Mouse (Mus musculus) spleen, adult 2 months (tissue): ENCODE data around the gene Bcap29. TPM values are rescaled to one million over a fixed set of nuclear protein-coding genes. Genes with fewer than 3 reads are reported as not detected.

ENCODE experiments used
- DNase-seq, 2 experiments: peaks; one replicate each; pipeline versions ENCODE4 v3.0.0 to v3.0.0-alpha.2; 2012 to 2021; ENCODE audit warnings: low spot score in 2 of 2, low read depth in 1 of 2
- H3K27ac ChIP-seq: fragments of 200-500 bp; 2 replicates; pipeline ENCODE4 v1.5.1; 2012; ENCODE audit warnings: low read length, inconsistent platforms; ENCODE audit not compliant: insufficient read depth
- H3K27me3 ChIP-seq: fragments of 200-500 bp; 2 replicates; pipeline ENCODE4 v1.6.1; 2012; ENCODE audit warnings: mild to moderate bottlenecking, moderate library complexity, low read length, inconsistent platforms; ENCODE audit not compliant: control insufficient read depth, insufficient read depth
- H3K36me3 ChIP-seq: fragments of 200-500 bp; 2 replicates; pipeline ENCODE4 v1.6.1; 2012; ENCODE audit warnings: mild to moderate bottlenecking, low read length, inconsistent platforms; ENCODE audit not compliant: control insufficient read depth, insufficient read depth
- H3K4me1 ChIP-seq: fragments of 200-500 bp; 2 replicates; pipeline ENCODE4 v1.6.1; 2011; ENCODE audit warnings: inconsistent platforms; ENCODE audit not compliant: control insufficient read depth, insufficient read depth, insufficient read length
- H3K4me3 ChIP-seq: fragments of 200-500 bp; 2 replicates; pipeline ENCODE4 v1.5.1; 2011; ENCODE audit warnings: mild to moderate bottlenecking, inconsistent platforms; ENCODE audit not compliant: insufficient read depth, insufficient read length; ENCODE audit errors: extremely low read depth
- CTCF ChIP-seq: fragments of 200-500 bp; IDR thresholded peaks from 2 replicates; pipeline ENCODE4 v1.5.1; 2011; ENCODE audit warnings: mild to moderate bottlenecking, inconsistent platforms; ENCODE audit not compliant: insufficient read depth, insufficient read length, insufficient replicate concordance; ENCODE audit errors: extremely low read depth
- POLR2A ChIP-seq: fragments of 200-500 bp; IDR thresholded peaks from 2 replicates; pipeline ENCODE4 v1.6.1; 2011; ENCODE audit warnings: low read depth, low read length, inconsistent platforms
- WGBS: fragments of 180-500 bp; shearing (Covaris S2); methylation state at CpG from one replicate; pipeline ENCODE4 v1.1.7; 2018; 5-methylcytosine and 5-hydroxymethylcytosine counted together
- polyA plus RNA-seq: library from polyadenylated mRNA; depleted of rRNA; stranded (reverse); fragments of >200 nt; gene quantifications from 2 replicates; pipeline ENCODE4 v1.2.3, GENCODE M21; 2012

Gene Bcap29
- polyA plus RNA-seq, 1 experiment, result 1.6 TPM

- no peak overlapping the region for H3K4me3 ChIP-seq
- 95% methylated on average over 3 of the region's 3 CpGs for WGBS
- no peak for DNase-seq
- no peak for TF ChIP-seq CTCF
- no peak for TF ChIP-seq POLR2A
- H3K4me1 ChIP-seq, result no peaks in the 10 kb centered on the region
- H3K27me3 ChIP-seq, result no peaks in the 10 kb centered on the region; the same call in 1 of the 2 replicates
- no peak overlapping the region for H3K27ac ChIP-seq
- H3K36me3 ChIP-seq, result peaks cover 2% of the 10 kb centered on the region
Measured at GRCm38 (mm10) chr12:31604894-31605293, 29.6 kb downstream of the Bcap29 start.

GRCm38 (mm10) chr12:31603586-31603985 lies 30.9 kb downstream of the Bcap29 start:
- DNase-seq, result no peak
- Histone ChIP-seq H3K4me1 (no peaks in the 10 kb centered on the region), H3K4me3 (no peak overlapping the region), H3K27ac (no peak overlapping the region), H3K27me3 (no peaks in the 10 kb centered on the region; the same call in 1 of the 2 replicates), H3K36me3 (peaks cover 6% of the 10 kb centered on the region)
- 83% methylated on average over 6 of the region's 6 CpGs for WGBS
- TF ChIP-seq CTCF (no peak), POLR2A (no peak)

- H3K27ac ChIP-seq, result no peak overlapping the region
- no peak for TF ChIP-seq POLR2A
- no peak for TF ChIP-seq CTCF
- peaks cover 5% of the 10 kb centered on the region; the same call in 1 of the 2 replicates for H3K36me3 ChIP-seq
- H3K4me3 ChIP-seq, result no peak overlapping the region
- 97% methylated on average over 3 of the region's 3 CpGs for WGBS
- no peak for DNase-seq
- no peaks in the 10 kb centered on the region for H3K4me1 ChIP-seq
- no peaks in the 10 kb centered on the region for H3K27me3 ChIP-seq
Measured at GRCm38 (mm10) chr12:31594296-31594695, 40.2 kb downstream of the Bcap29 start.

- no peak for DNase-seq
- Histone ChIP-seq H3K27me3 (no peaks in the 10 kb centered on the region), H3K36me3 (peaks cover 5% of the 10 kb centered on the region; the same call in 1 of the 2 replicates), H3K27ac (no peak overlapping the region), H3K4me1 (no peaks in the 10 kb centered on the region), H3K4me3 (no peak overlapping the region)
- TF ChIP-seq CTCF (no peak), POLR2A (no peak)
- WGBS, result 64% methylated on average over 3 of the region's 3 CpGs
Measured at GRCm38 (mm10) chr12:31592011-31592410, 42.4 kb downstream of the Bcap29 start.

GRCm38 (mm10) chr12:31583726-31584125 lies 50.7 kb downstream of the Bcap29 start:
- TF ChIP-seq POLR2A (no peak), CTCF (no peak)
- no peaks in the 10 kb centered on the region for H3K4me1 ChIP-seq
- no peaks in the 10 kb centered on the region for H3K27me3 ChIP-seq
- no peak for DNase-seq
- no peak overlapping the region for H3K4me3 ChIP-seq
- H3K27ac ChIP-seq, result no peak overlapping the region
- 85% methylated on average over 2 of the region's 2 CpGs for WGBS
- H3K36me3 ChIP-seq, result no peaks in the 10 kb centered on the region

GRCm38 (mm10) chr12:31582081-31582480 lies 52.4 kb downstream of the Bcap29 start:
- H3K4me3 ChIP-seq, result no peak overlapping the region
- TF ChIP-seq CTCF (no peak), POLR2A (no peak)
- H3K4me1 ChIP-seq, result no peaks in the 10 kb centered on the region
- 88% methylated on average over 5 of the region's 5 CpGs for WGBS
- no peak for DNase-seq
- no peaks in the 10 kb centered on the region for H3K27me3 ChIP-seq
- H3K27ac ChIP-seq, result no peak overlapping the region
- H3K36me3 ChIP-seq, result no peaks in the 10 kb centered on the region

GRCm38 (mm10) chr12:31581319-31581810 lies 53.1 kb downstream of the Bcap29 start:
- Histone ChIP-seq H3K27me3 (no peaks in the 10 kb centered on the region), H3K27ac (no peak overlapping the region), H3K4me3 (no peak overlapping the region), H3K4me1 (no peaks in the 10 kb centered on the region), H3K36me3 (no peaks in the 10 kb centered on the region)
- 83% methylated on average over 7 of the region's 7 CpGs for WGBS
- DNase-seq, result no peak
- no peak for TF ChIP-seq POLR2A
- no peak for TF ChIP-seq CTCF
